Mouse (Mus musculus): ENCODE data around the gene Hivep3.

DNA sequence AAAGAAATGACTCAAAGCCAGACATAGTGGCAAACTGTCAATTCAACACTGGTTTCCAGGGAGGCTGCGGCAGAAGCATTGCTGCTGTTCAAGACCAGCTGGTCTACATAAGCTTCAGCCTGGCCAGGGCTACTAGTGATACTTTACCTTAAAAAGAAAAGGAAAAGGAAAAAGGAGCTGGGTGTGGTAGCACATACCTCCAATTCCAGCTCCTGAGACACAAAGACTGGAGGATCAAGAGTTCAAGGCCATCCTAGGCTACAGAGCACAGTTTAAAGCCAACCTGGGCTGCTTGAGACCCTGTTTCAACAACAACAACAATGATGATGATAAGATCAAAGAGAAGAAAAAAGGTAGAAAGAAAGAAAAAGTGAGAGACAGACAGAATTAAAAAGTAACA, 452.9 kb downstream of the Hivep3 start:
- TF ChIP-seq POLR2A (IDR thresholded peaks at IDR 0.05; ENCODE audit: borderline replicate concordance, extremely low read depth, insufficient read depth, insufficient read length, poor library complexity, severe bottlenecking) (no peak), CTCF (IDR thresholded peaks at IDR 0.05; ENCODE audit: borderline replicate concordance, extremely low read depth, insufficient read depth, insufficient read length) (no peak)
